Mouse (Mus musculus) c-Kit-positive CD71-positive TER-119-negative erythroid progenitor cells, embryonic 14.5 days (primary cell): ENCODE measurements around the gene Rplp0.

Experiments
- DNase-seq: peaks from one replicate; pipeline ENCODE4 v3.0.0-alpha.2; 2013; ENCODE audit warnings: low read depth

The Rplp0 gene

DNA sequence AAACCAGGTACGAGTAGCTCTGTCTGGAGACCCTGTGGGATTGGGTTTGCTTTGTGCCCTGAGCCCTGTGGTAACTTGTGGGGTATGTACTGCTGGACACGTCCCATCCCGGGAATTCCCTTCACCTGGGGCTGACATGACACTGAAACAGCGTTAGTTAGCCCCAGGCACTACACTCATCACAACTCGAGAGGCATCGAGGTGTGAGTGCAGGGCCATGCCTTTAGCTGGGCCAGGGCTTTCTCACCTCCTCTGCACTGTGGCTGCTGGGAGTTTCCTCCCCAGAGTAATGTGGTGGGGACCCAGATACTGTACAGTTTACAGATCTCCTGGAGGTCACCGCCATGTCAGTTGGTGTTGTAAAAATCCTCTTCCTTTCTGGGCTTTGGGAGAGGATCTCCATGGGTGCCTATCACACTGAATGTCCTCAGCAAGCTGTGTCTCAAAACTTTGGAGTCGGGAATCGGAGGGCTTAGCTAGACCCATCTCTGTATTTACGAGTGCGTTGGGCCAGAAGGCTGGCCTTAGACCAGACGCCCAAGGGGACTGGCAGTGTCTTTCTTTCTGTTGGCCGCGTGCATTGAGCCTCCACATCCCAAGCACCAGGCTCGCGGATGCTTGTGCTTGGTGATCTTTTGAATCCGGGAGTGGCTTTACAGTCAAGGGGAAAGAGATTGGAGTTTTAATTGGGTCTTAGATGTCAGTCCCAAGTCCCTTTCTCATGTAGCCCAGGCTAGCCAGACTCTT, 32.6 kb upstream of the Rplp0 start:
- no peak for DNase-seq

DNA sequence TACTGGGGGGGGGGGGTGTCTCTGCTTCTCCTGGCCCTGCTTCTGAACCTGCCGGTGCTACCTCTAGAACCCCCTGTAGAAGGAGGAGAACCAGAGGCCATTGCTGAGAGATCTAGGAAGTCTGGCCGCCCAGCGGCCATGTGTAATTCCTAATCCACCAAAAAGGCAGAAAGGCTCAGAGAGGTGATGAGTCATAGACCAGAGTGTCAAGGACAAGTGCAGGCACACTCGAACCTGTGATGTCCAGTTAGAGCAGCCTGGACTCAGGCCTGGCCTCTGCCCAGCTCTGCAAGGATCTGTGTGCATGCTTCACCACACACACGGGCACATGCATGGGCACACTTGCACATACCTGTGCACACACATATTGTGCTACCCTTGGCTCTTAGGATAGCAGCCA, 31.1 kb upstream of the Rplp0 start:
- no peak for DNase-seq

DNA sequence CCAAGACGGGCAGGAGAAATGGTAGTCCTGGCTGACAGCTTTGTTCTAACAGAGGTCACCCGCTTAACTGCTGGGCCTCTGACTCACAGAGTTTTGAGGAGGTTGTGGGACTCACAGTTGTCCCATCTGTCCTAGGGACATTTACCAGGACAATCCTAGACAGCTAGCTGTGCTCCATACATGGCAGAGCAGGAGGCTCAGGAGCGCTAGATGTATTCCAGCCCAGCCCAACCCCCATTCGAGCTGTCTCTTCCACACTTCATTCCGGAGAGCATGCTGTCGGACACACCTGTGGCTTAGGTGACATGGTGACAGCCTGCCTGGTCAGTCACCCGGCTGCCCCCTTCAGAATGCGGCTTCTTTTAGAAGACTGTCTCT, 29.9 kb upstream of the Rplp0 start:
- DNase-seq: no peak

DNA sequence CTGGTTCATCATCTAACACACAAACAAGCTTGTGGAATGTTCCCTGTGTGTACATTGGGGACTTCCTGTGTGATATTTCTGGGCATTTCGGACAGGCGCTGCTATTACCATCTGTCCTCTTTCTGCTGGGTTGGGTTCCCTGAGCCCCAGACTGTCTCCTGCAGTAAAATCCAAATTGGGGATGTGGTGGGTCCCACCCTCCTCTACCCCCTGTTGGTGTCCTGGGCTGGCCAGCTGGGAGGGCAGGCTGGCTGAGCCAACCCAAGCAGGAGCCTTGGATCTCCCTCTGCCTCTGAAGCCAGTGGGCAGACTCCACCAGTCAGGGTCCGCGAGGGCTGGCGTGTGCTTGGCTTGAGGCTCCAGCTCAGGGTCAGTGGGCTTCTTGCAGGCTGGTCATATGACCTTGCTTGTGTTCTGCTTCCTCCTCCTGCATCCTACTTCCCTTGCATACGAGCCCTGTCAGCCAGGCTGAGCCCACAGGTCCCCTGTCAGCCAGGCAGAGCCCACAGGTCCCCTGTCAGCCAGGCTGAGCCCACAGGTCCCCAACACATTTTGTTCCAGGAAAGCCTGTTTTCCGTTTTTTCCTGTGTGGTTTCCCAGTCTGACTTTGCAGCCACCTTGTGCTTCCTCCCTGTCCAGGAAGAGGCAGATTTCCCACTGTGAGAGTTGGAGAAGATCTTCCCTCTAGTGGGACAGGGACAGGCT, 29.4 kb upstream of the Rplp0 start:
- DNase-seq: no peak

DNA sequence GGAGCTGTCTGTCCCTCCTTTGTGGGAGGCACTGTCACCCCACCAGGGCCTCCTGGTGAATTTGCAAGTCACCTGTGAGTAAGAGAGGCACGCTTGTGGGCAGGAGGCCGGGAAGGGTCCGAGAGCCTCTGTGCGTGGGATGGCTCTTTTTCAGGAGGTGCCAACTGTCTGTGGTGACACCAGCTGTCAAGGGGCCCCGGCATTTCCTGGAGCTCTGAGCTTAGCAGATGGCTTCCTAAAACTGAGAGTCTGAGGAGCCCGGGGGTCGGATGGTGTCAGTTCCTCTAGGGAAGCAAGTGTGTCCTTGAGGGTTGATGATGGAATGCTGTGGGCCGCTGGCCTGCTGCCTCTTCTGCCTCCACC, 28.8 kb upstream of the Rplp0 start:
- DNase-seq: no peak

DNA sequence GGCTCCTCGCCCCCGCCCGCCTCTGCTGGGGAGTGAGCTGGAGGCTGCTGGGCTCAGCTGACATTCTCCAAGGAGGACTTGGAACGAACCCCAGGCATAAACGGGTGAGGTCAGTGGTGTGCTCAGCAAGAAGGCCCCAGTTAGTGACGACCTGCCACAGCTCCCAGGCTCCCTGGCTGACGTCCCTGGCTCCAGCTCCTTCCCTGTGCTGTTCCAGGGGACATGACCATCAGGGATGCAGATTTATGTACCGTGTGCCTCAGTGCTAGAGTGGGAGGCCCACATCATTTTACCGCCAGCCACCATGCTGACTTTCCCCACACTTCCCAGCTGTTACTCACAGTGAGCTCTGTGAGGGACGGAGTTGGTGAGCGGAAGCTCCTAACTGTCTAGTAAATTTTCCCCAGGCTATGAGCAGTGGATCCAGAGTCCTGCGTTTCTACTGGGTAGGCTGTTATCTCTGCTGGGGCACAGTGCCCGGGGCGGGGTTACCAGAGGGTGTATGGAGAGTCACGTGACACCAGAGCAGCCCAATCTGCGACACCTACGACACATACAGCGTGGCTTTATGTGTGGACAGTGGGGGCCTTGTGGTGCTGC, 27.5 kb upstream of the Rplp0 start:
- peak; percentile 85 for DNase-seq

DNA sequence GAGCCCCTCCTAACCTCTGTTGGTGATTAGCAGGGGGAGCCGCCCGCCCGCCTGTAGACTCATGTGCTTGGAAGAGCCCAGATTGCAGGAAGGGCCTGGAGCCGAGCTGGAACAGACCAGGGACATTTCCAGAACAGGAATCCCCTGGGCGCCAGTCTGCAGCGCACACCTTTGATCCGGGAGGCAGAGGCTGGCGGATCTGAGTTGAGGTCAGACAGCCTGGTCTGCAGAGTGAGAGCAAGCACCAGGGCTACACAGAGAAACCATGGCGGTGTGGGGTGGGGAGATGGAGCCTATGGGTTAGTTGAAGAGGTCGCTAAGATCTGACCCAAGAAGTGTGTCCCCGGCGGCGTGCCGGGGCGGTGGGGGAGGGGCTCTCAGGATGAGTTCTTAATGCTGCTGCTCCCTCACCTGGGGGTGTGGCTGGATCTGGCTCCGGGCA, 25.0 kb upstream of the Rplp0 start:
- no peak for DNase-seq

DNA sequence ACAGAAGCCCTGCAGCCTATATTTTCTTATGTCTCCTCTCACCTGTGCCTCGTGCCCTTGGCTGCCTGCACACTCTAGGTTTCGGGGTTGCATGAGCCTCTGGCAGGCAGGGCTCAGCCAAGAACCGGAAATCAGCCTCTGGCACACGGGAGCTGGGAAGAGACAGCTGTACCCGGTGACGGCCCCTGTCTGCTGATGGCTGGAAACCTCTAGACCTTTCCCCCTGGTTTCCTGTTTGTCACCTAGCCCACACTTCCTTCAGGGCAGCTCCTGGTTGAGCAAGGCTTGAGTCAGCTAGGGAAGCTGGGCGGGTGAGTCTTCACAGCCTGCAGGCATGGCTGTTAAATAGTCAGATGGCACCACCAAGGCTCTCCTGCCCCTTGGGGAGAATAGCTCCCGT, 24.4 kb upstream of the Rplp0 start:
- no peak for DNase-seq

DNA sequence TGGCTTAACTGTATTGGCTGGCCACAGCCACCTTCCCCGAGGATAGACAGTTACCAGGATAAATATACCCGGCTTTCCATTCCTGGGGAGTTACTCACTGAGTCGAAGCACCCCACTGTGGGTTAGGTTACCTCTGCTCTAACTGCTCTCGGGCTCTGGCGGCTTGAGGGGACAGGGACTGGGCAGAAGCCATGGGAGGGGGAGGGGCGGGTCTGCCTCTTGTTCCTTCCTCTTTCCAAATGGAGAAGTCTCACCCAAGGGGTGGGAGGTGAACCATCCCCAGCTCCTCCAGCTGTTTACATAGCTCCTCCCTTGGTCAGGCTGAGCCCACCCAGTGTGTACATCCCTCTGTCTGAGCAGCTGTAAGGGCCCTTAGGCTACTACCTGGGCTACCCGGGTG, 23.6 kb upstream of the Rplp0 start:
- DNase-seq: no peak

DNA sequence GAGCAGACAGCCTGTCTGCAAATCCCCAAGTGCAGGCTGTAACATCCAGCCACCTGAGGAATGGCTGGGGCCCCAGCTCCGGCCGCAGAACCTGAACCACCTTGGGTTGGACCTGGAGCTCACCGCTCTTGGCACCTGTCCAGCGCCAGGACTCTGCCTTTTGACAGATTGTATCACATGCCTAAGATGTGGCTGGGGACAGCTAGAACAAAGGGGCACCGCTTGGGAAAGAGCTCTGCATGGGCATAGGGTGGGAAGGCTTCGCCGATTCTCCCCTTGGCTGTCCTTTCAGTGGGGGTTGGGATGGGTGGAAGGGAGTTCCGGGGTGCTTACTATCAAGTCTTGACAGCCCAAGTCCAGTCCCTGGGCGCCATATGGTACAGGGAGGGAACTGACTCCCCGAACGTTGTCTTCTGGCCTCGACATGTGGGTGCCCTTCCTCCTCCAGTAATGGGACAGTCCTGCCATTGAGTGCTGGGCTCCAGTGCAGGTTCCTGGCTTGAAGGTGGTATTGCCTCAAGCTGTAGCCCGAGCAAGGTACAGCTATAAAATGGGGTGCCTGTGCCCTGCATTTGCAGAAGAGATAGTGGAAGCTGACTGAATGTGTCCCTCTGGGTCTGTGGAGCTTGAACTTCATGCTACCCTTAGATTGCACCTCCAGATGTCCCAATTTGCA, 21.1 kb upstream of the Rplp0 start:
- no peak for DNase-seq

DNA sequence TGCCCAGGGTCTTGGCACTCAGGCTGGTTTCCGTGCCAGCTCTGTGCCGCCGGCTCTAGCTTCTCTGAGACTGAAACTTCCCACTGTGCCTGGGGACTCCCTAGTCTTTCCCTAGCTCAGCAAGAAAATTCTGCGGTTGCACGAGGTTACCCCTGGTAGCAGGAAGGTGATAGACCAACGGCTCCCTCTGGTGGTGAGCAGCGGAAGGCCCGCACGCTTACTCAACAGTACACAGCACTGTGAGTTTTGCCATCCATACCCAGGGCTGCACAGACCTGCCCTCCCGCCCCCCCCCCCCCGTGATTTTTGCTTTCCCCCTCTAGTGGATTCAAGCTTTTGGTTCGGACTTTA, 20.6 kb upstream of the Rplp0 start:
- peak; percentile 81 for DNase-seq

DNA sequence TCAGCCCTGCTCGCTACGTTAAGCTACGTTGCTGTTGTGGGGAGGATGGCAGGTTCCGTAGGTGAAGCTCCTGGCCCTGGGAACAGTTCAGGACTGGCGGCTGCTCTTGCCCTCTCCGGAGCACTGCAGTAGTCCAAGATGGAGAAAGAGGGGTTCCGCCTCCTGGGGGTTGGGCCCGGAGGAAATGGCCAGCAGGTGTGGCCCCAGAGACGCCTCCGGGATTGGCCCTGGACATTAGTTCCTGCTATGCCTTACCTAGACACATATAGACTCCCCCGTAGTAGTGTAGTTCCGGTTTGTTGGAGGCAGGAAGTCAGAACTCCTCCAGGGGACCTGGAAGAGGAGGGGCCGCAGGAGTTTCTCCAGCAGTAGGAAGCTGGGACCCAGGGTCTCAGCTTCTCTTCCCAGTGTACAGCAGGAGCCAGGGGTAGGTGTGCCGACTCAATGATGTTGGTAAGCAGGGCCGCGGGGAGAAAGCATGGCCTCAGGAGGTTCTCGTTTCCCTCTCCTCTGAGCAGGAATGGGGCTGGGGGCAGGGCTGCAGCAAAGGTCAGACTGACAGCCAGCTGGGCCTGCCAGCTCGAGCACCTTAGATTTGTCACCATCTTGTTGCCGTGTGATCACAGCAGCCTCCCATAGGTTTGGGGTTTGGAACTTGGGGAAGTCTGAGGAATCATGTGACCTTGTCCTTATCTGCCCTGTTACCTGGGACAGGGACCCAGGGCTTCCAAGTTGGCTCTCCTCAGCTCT, 16.5 kb upstream of the Rplp0 start:
- DNase-seq: no peak

DNA sequence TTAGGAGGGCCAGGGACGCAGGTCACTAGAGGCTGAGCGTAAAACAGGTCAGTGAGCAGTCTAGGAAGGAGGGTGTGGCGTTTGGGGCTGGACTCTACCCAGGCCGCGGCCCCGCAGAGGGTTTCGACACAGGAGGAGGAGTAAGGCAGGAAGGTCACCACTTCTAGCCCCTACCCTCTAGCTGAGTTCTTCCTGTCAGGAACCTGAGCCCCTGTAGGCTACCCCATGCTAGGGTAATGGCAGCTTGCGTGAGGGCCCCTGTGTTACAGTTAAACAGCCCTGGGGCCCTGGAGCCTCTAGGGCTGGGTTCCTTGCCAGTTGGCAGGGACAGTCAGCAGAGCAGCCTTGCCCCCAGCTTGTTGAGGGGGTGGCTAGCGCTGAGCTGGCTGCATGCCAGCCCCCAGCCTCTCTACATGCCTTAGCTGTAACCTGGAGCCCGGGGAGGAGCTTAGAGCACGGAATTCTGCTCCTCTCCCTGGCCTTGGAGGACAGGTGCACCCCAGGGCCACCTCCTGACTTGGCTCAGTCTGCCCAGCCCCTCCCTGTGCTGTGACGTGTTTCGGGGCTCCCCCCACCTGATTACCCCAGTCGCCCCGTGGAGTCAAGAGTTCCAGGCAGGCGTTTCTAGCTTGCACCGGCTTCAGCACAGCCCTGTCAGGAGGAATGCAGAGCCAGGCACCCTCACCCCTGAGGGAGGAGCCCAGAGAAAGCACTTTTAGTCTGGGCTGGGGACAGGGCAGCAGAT, 15.6 kb upstream of the Rplp0 start:
- no peak for DNase-seq

DNA sequence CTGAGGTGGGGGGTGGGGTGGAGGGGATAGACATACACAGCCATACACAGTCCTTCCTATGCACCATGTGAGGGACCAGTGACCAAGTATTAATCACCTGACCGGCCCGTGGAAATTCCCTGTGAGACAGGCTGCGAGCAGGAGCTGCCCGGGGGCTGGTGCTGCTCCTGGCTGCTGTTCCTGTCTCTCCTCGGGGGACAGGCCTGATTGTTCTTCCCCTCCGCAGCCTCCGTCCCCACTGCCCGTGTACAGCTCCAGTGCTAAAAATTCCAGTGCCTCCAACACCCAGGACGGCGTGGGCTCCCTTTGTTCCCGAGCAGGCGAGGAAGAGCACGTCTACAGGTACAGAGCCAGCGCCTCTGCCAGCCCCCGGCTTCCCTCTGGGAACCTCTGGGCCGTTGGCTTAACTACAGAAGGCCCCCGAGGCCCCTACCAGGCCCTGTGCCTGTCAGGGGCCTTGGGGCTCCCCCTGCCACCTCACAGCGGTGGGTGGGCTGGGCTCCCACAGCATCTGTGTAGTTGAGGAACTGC, 14.5 kb upstream of the Rplp0 start:
- DNase-seq: no peak

DNA sequence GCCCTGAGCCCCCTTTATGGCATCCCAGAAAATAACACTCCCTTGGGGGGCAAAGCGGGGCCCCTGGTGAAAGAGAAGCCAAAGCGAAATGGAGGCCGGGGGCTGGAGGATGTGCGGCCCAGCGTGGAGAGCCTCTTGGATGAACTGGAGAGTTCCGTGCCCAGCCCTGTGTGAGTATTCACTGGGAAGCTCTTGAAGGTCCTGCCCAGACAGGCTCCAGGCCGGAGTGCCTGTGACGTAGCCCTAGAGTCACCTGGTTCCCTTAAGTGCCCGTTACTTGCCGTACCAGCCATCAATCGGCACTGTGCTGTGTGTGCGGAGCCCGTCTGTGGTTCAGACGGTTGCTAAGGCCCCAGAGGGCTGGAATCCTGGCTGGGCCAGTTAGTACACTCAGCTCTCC, 13.6 kb upstream of the Rplp0 start:
- DNase-seq: no peak

DNA sequence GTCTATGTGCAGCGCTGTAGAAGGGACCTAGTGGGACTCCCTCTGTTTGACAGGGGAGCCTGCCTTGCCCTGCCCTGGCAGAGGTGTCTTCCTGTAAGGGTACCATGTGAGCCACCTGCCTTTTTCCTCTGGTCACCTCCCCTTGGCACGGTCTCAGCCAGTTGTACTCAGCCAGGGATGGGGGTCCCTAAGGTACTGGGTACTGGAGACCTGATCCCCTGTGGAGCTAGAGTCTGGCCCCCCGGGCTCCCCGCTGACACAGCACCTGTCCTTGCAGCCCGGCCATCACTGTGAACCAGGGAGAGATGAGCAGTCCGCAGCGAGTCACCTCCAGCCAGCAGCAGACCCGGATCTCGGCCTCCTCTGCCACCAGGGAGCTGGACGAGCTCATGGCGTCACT, 12.7 kb upstream of the Rplp0 start:
- DNase-seq: no peak

DNA sequence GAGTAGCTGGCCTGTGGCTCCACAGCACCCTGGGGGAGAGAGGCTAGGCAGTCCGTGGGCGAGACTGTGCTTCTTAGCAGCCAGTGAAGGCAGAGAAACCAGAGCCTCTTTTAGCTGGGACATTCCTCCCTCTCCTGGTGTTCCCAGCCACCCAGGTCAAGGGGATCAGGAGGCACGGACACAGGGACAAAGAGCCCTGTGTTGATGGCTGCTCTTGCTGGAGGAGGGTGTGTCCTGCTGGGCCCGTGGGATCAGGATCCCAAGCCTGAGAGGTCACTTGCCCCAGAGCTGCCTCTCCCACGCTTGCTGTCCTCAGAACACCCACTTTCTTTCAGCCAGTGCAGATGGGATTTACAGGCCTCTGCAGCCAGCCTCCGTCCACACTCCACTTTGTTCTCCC, 12.3 kb upstream of the Rplp0 start:
- DNase-seq: no peak

DNA sequence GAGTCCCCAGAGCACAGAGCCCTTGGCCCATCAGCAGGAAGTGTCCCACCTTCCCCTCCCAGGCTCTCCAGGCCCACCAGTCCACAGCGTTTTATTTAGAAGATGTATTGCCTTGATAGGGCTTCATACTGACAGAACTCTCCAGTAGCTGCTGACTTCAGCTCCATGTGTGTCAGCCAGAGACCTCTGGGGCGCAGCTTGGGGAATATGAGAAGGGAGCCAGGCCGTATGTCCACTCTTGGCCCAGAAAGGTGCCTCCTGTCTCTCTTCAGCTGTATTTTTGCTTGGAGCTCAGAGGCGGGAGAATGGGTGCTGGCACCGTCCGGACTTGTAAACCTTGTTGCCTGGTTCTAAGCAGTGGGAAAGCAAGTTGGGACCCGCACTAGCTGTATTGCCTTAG, 11.8 kb upstream of the Rplp0 start:
- no peak for DNase-seq

DNA sequence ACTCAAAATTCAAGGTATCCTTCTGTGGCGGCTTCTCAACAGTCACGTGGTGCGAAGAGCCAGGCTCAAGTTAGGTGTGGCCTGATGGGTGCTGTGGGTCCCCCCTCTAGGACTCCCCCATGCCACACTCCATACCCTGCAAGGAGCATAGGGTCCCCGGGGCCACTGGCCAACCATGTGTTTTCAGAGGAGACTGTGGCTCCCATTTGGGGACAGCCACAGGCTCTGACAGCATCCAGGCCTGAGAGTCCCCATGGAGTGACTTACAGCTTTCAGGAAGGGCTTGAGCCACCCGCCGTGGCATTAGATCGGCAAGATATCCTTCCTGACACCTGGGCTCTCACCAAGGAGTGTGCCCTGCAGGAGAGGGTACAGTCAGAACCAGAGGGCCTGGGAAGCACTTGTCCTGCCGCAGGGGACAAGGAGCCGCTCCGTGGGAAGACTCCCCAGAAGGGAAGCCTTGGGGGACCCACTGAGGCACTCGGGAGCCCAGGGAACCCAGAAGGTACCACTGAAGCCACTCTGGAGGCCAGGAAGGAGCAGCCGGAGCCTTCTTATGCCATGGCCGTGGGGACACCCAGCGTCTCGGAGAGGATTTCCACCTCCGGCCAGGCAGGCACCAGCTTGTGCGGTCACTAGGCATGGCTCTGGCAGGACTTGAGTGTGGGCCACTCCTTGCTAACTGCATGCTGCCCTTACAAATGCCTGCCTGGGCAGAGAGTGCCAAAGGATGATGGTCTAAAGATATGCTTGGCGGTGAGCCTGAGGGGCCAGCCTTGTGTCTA, 10.6 kb upstream of the Rplp0 start:
- DNase-seq: no peak

DNA sequence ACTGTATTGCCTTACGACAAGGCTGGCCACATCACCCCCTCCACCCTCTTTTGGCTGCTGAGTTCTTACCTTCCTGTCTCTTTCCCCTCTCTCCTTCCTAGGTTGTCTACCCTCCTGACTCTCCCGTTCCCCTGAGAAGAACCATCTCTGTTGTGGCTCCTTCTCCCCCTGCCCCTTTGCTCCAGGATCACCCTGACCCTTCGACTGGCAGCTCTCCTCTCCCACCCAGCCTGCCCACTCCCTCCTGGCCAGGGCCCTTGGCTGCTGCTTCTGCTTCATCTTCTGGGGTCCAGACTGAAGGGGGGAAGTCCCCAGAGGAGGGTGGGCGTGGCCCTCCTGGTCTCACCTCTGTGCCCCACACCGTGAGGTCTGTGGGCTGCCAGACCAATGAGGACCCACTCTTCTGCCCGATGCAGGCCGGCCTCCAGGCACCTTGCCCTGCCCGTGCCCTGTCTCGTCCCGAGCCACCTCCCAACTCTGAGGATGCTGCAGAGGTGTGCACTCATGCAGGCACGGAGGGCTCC, 8.7 kb upstream of the Rplp0 start:
- DNase-seq: no peak
